Mouse (Mus musculus) layer of hippocampus, postnatal 36 days (tissue): ENCODE data around the gene 4933415A04Rik. TPM values are rescaled to one million over a fixed set of nuclear protein-coding genes. Genes with fewer than 3 reads are reported as not detected.

Source experiments
- DNase-seq, 2 experiments: peaks; one replicate each; pipeline ENCODE4 v3.0.0; 2022
- total RNA-seq, 2 experiments: library from RNA; stranded (reverse); gene quantifications; 2 replicates each; pipeline ENCODE4 v1.2.3; 2021

4933415A04Rik gene
- 1 to 10 TPM; 1.3 to 2.5 TPM for total RNA-seq

DNA sequence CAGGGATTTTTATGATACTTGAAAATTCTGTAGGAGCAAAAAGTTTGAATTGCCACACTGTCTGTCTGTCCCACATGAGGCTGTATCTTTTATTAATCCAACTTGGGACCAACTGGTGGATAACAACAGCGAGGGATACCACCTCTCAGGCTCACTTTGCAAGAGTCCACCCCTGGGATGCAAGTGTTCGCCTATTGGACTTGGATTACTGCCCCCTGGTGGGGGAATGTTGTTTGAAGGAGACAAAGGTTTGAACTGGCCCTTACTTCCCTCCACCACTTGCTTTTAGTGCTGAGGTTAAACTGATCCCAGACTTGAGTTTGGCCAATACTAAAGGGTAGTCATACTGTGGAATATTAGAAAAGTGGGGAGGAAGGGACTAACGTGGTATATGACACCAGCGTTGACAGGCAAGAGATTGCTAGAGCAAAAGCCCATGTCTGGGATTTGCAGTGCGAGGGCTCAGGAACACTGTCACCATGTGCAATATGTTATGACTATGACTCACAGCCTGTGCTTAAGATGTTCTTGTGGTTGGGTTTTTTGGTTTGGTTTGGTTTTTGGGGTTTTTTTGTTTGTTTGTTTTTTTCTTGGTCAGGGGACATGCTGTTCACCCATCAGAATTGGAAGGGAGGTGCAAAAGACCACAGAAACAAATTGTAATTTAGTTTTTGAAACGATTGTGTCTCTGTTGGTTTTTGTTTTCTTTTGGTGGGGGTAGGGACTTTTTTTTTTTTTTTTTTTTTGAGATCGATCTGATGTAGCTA, at the start of gene 4933415A04Rik:
TSS of gene 4933415A04Rik (plus strand) at position 717 of the 767 bp plus-strand sequence.
- DNase-seq, result peak in 1 of 2 experiments; percentile 48

DNA sequence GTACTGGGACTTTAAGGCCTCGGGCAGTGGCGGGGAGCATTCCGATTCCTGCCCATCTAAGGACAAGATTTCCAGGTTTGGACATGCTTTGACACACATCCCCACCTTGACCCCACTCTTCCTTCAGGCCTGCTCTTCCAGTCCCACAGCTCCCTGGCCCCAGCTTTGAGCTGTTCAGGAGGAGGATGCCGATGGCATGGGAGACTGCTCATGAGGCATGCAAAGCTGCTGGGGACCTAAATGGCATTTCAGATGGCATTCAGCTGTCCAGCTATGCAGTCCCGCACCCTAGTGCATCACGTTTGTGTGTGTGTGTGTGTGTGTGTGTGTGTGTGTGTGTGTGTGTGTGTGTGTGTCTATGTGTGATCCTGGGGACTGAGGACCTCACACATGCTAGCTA, 49.8 kb upstream of the 4933415A04Rik start:
- no peak for DNase-seq

GRCm38 (mm10) chr11:43539863-43540262, 47.0 kb upstream of the 4933415A04Rik start:
- DNase-seq, result no peak

- DNase-seq, result no peak
Observed at GRCm38 (mm10) chr11:43543711-43544466, 43.0 kb upstream of the 4933415A04Rik start.

- no peak for DNase-seq
Observed at GRCm38 (mm10) chr11:43544819-43545218, 42.0 kb upstream of the 4933415A04Rik start.

DNA sequence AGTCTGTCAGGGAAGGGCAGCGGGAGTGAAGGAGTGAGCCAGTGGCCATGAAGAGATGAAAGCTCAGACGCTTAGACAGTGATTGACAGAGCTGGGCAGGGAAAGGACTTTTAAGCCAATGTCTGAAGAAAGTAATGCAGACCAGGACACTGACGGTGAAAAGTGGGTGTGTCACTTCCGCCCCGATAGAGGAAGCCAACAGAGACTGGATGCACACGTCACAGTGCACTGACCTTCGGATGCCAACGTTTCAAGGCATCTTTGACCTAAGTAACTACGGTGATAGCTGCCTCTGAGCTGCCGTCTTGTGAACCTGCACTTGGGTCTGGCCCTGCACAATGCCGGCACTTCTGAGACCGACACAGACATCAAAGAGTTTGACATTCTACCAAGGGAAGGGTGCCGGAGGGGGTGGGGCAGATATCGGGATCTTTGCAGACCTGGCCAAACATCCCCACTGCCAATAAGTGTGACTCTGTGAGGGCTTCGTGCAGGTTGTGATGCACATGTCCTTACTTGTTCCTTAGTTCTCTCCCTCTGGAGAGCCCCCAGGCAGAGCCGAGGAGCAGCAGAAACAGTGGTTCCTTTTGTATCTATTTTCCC, 40.9 kb upstream of the 4933415A04Rik start:
- no peak for DNase-seq

DNA sequence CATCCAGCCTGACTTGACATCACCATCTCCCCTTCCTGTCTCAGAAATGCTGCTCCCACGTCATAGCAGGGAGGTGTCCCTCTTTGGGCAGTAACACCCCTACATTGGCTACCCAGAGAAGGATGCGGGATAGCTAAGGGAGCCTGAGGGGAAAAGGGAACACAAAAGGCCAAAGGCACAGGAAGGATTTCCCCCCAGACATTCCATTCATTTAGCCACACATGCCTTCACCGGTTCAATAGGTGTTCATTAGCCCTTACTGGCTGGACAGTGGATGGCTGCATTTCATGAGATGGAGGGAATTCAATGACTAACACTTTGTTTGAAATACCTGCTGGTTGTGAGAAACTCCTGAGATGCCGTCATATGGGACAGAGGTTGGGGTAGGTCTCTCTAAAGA, 40.2 kb upstream of the 4933415A04Rik start:
- DNase-seq, result no peak

DNA sequence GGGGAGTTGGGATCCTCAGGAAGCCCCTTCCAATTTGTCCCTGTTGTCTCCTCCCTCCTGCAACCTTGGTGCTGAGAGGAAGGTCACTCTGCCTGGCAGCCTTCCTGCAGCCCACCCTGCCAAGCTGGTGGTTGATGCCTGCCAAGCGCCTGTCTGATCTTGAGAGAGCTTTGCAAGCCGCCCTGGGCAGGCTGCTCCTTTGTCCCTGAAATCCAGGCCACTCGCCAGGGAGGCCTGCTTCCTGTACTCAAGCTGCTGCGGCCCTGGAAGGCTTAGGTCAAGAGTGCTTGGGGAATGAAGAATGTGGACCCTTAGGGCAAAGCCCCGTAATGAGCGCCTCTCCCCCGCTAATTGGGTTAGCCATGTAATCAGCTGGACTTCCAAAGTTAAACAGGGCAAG, 38.7 kb upstream of the 4933415A04Rik start:
- DNase-seq, result peak; percentile 64 to 68

DNA sequence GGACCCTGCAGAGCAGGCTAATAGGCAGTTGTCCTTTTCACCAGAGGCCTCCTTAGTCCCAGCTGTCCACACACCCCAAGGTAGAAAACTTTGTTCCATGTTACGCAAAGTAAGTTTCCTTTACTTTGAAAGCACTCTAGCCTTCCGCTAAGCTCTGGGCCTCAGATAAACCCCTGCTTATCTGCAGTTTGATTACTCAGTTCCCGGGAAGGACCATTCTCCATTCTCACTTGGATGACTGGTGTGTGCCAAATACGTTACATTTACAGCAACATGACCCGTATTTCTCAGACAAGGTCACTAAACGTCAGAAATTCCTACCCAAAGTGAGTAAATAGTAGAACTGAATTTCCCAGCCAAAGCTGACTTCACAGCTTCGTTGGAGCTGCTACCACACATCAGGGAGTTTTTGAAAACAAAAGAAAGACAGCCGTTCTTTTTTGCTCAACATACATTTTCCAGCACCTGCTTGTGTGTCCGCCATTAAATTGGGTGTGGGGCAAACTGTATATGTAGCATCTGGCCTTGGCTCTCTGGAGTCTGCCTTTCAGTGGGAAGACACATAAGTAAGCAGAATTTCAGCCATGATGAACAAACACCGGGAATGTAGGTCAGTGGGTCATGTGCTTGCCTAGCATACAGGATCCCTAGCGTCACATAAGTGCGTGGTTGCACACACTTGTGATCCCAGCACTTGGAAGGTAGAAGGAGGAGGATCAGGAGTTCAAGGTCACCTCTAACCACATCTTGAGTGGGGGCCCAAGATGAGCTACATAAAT, 38.0 kb upstream of the 4933415A04Rik start:
- DNase-seq, result no peak

- no peak for DNase-seq
Observed at GRCm38 (mm10) chr11:43549701-43550100, 37.1 kb upstream of the 4933415A04Rik start.

DNA sequence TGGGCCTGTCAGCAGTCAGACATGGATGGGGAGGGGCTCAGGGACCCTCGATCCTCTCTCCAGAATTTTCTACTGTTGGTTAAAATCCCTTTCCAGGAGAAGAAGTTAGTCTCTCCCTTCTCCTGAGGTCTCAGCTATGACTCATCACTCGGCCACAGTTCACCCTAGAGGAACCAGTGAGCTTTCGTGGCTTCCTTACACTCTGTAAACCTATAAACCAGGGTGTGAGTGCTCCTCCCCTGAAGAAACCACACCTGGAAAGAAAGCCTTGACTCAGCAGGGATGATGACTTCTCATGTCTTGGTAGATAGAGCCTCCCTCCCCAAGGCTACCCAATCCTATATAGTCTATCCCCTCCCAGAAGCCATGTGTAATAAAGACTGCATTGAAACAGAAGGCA, 35.1 kb upstream of the 4933415A04Rik start:
- no peak for DNase-seq

GRCm38 (mm10) chr11:43552675-43553074, 34.2 kb upstream of the 4933415A04Rik start:
- no peak for DNase-seq

GRCm38 (mm10) chr11:43556538-43556937, 30.3 kb upstream of the 4933415A04Rik start:
- no peak for DNase-seq

DNA sequence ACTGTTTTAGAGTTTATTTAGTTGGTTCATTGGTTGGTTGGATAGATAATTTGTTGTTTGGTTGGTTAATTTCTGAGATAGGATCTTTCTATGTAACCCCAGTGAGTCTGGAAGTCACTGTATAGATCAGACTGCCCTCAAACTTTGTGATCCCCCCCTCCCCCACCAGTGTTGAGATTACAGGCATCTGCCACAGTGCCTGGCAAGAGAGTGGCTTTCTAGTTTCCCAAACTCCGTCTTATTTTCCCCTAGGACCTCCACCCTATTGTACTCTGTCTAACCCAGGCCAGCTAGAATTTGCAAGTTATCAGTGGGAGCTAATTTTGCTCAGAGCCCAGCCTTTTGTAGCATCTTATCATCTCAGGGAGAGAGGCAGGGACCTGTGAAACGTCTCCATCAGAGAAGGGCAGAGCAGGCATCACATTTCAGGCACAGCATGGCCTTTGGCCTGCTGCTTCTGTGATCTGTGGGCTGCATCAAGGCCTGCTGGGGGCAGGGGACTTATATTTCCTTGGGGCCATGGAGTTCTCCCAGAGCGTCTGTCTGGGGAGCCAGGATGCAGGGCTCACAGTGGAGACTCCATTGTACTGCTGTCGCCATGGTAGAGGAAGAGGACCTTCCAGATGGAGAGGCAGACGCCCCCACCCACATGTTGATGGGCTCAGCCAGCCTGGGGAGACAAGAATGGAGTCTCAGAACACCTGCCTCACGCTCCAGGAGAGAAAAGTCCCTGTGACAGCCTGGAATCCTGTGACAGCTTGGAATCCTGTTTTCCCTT, 27.1 kb upstream of the 4933415A04Rik start:
- peak; percentile 77 to 80 for DNase-seq

- no peak for DNase-seq
Observed at GRCm38 (mm10) chr11:43563654-43564244, 23.1 kb upstream of the 4933415A04Rik start.

DNA sequence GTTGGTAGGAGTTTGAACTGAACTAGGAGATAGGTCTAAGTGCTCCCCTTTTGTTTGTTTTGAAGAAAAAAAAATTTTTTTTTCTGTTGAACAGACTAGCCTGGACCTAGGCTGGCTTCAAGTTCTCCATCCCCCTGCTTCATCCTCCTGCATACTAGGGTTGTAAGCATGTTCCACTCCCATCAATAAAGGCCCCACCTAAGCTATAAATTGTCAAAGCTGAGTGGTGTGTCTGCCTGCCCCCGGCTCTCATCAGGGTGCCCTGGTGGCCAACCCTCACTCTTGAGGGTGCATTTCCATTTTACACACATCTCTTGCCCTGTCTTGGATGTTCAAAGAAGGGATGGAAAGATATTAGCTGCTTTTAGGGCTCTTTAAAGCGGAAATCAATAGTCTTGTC, 21.4 kb upstream of the 4933415A04Rik start:
- no peak for DNase-seq

DNA sequence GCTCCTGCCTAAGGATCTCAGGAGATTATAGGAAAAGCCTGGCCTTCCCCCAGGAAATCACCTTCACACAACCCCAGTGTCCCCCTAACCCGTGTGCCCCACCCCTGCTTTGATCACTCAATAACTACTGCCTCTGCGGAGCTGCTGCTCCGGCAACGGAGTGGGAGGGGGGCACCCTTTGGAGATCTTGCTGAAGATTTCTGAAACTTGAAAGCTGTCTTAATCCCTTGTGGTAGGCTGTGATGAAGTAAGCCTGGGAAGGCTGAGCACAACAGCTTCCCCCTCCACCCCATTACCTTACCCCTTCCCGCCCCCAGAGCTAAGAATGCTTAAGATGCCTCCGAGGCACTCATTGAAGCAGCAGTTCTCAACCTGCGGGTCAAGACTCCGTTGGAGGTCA, 21.0 kb upstream of the 4933415A04Rik start:
- no peak for DNase-seq

GRCm38 (mm10) chr11:43566696-43567095, 20.1 kb upstream of the 4933415A04Rik start:
- DNase-seq, result peak in 1 of 2 experiments; percentile 25

- no peak for DNase-seq
Observed at GRCm38 (mm10) chr11:43568263-43568662, 18.6 kb upstream of the 4933415A04Rik start.

DNA sequence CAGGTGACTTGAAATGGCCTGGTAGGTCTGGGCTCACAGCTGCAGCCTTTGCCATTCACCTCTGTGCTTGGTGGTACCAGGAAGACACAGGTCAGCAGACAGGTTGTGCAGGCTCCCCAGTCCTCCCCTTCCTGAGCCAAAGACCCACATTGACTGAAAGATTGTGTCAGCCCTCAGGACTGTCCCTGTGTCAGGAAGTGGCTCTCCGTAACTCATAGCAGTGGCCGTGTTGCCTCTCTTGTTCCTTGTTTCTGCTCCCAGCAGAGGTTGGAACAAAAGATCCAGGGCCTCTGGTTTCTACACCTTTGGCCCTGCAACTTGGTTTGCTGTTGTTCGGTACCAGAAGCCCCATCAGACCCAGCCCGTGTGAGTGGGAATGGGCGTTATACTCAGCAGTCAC, 17.7 kb upstream of the 4933415A04Rik start:
- no peak for DNase-seq

DNA sequence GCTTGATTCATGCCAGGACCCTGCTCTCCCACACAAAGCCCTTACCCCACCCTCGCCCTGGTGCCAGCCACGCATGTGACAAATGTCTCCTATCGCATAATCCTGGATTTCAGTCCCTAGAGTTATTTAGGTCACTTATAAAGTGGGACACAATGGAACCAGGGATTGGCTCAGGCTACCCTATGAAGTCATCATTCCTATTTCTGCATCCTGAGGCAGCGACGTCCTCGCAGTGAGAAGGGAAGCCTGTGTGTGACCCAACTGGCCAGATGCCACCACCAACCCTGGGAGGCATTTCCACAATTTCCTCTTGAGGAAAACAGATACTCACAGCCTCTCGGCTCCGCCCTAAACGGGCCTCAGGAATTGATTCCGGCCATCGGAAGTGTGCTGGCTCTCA, 17.2 kb upstream of the 4933415A04Rik start:
- DNase-seq, result peak; percentile 29 to 30
